Mouse (Mus musculus) stomach, embryonic 16.5 days (tissue): ENCODE results near the gene Mdm4. TPM values are rescaled to one million over a fixed set of nuclear protein-coding genes. Genes with fewer than 3 reads are reported as not detected.
A peak's percentile ranks its signal among the peaks of the same experiment; 100 is the strongest.

Experiments
- ATAC-seq: fragments of 200-750 bp; cut with Nextera tagmentation; 2 replicates; pipeline ENCODE4 v1.8.0; 2017; ENCODE audit warnings: moderate number of reproducible peaks, moderate TSS enrichment; ENCODE audit not compliant: insufficient read depth, low FRiP score
- H3K27ac ChIP-seq: fragments of 300-500 bp; sonication (generic); 2 replicates; pipeline ENCODE4 v1.5.1; 2014; ENCODE audit warnings: low read length
- H3K27me3 ChIP-seq: fragments of 300-500 bp; sonication (generic); 2 replicates; pipeline ENCODE4 v1.6.1; 2014; ENCODE audit warnings: low read length, control low read depth, mixed read lengths; ENCODE audit not compliant: control insufficient read depth, insufficient read depth
- H3K36me3 ChIP-seq: fragments of 300-500 bp; sonication (generic); 2 replicates; pipeline ENCODE4 v1.6.1; 2014; ENCODE audit warnings: low read length; ENCODE audit not compliant: control insufficient read depth, insufficient read depth
- H3K4me1 ChIP-seq: fragments of 300-500 bp; sonication (generic); 2 replicates; pipeline ENCODE4 v1.6.1; 2014; ENCODE audit warnings: low read length, control low read depth, mixed read lengths; ENCODE audit not compliant: control insufficient read depth, insufficient read depth
- H3K4me2 ChIP-seq: fragments of 300-500 bp; sonication (generic); 2 replicates; pipeline ENCODE4 v1.6.1; 2014; ENCODE audit warnings: low read depth, low read length, mixed read lengths
- H3K4me3 ChIP-seq: fragments of 300-500 bp; sonication (generic); replicated peaks from 2 replicates; pipeline ENCODE4 v1.5.1; 2014; ENCODE audit warnings: mild to moderate bottlenecking, low read length
- H3K9ac ChIP-seq: fragments of 300-500 bp; sonication (generic); 2 replicates; pipeline ENCODE4 v1.6.1; 2014; ENCODE audit warnings: low read length
- H3K9me3 ChIP-seq: fragments of 300-500 bp; sonication (generic); replicated peaks from 2 replicates; pipeline ENCODE4 v1.6.1; 2016; ENCODE audit warnings: low read length, control low read depth; ENCODE audit not compliant: control insufficient read depth
- WGBS: fragments of 180-500 bp; shearing (Covaris S2); extraction: QIAGEN DNeasy Blood & Tissue Kit; methylation state at CpG from one replicate; pipeline ENCODE4 v1.1.7; 2014; 5-methylcytosine and 5-hydroxymethylcytosine counted together
- polyA plus RNA-seq: library from polyadenylated mRNA; unstranded; fragments of >200 nt; fragmentation: Nextera tagmentation; extraction: Ambion mirVana; gene quantifications from 2 replicates; pipeline ENCODE4 v1.2.1, GENCODE M21; 2015

Mdm4 gene
- polyA plus RNA-seq: 32.1 and 33.7 TPM in 2 replicates

DNA sequence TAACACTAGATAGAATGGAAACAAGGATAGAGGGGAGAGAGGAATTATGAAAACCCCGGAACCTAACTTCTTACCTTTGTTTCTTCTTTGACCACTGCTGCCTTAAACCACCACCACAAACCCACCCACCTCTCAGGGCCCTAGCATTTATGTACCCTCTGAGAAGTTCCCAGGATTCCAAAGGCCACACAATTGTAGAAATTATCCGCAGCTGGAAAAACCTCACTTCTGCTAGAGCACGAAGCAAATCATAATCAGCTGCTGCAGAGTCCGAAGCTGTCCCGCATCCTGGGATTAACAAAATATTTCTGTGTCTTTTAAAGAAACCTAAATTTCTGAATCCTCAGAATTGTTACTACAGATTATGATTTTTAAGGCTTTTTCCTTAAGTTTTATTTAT lies at the start of gene Mdm4:
TSS of gene Mdm4 (minus strand) at position 101 of the 400 bp plus-strand sequence.
- no peaks in the 10 kb centered on the region for H3K27me3 ChIP-seq
- H3K36me3 ChIP-seq: no peaks in the 10 kb centered on the region
- no peaks in the 10 kb centered on the region for H3K9me3 ChIP-seq
- H3K4me2 ChIP-seq: no peak within 1 kb of the TSS
- ATAC-seq: no peak
- 97% methylated on average over 5 of the region's 5 CpGs for WGBS
- H3K4me3 ChIP-seq: no peak within 1 kb of the TSS
- H3K27ac ChIP-seq: no peak within 1 kb of the TSS
- H3K4me1 ChIP-seq: peaks cover 9% of the 10 kb centered on the region
- H3K9ac ChIP-seq: no peak within 1 kb of the TSS

DNA sequence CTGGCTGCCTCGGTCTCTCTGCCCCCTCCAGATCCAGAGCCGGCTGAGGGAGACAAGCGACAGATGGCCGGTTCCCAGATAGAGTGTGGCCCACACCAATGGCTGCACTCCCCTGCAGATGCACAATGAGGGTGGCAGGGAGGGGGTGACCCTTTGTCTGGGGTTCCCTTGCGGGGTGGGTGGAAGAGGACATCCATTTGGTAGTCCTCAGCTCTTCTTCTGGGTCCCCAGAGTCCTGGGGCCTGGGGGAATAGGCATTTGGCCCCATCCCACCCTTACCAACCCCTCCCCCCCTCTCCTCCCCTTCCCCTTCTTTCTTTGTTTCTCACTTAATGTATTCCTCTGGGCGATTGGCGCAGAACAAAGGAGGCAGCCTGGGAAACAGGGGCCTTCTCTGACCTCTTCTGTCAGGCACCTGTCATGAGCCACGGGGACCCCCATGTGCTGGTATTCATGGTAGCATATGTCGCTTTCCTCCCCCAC lies 49.8 kb upstream of the Mdm4 start:
- no peaks in the 10 kb centered on the region for H3K9me3 ChIP-seq
- no peaks in the 10 kb centered on the region for H3K27me3 ChIP-seq
- WGBS: 67% methylated on average over 9 of the region's 9 CpGs
- H3K4me2 ChIP-seq: no peak overlapping the region
- H3K9ac ChIP-seq: no peak overlapping the region
- H3K4me3 ChIP-seq: no peak overlapping the region
- no peaks in the 10 kb centered on the region for H3K36me3 ChIP-seq
- ATAC-seq: no peak
- no peak overlapping the region for H3K27ac ChIP-seq
- H3K4me1 ChIP-seq: peaks cover 29% of the 10 kb centered on the region

DNA sequence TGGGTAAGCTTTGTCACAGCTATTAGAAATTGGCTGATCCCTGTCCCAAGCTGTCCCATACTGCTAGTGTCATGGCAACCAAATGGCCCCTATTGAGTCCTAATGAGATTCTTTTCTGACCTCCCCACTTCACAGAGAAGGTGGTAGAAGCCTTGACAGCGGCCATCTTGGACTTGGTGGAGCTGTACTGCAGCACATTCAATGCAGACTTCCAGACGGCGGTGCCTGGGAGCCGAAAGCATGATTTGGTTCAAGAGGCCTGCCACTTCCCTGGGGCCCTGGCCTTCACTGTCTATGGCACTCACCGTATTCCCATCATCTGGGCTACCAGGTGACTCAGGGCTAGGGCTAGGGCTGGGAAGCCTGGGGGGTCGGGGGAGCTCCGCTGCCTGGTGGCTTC lies 49.1 kb upstream of the Mdm4 start:
- H3K4me3 ChIP-seq: no peak overlapping the region
- H3K27me3 ChIP-seq: no peaks in the 10 kb centered on the region
- H3K9me3 ChIP-seq: no peaks in the 10 kb centered on the region
- no peak overlapping the region for H3K9ac ChIP-seq
- peaks cover 29% of the 10 kb centered on the region for H3K4me1 ChIP-seq
- no peak overlapping the region for H3K27ac ChIP-seq
- H3K36me3 ChIP-seq: no peaks in the 10 kb centered on the region
- H3K4me2 ChIP-seq: no peak overlapping the region
- ATAC-seq: no peak
- WGBS: 91% methylated on average over 7 of the region's 7 CpGs

DNA sequence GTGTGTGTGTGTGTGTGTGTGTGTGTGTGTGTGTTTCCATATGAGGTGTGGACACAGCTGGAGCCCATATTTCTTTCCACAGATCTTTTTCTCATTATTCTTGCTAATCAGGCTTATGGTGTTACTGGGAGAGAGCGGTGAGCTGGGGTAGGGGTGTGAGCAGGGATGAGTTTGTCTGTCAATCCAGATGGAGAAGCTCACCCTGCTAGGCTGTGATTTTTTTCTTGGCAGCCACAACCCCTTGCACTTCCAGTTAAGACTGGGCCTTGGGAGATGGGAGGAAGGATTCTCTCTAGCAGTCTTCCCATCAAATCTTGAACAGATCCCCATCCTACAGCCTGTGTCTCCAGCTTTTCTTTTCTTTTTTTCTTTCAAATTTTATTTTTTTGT lies 48.0 kb upstream of the Mdm4 start:
- H3K27ac ChIP-seq: peak overlapping the region; percentile 93

DNA sequence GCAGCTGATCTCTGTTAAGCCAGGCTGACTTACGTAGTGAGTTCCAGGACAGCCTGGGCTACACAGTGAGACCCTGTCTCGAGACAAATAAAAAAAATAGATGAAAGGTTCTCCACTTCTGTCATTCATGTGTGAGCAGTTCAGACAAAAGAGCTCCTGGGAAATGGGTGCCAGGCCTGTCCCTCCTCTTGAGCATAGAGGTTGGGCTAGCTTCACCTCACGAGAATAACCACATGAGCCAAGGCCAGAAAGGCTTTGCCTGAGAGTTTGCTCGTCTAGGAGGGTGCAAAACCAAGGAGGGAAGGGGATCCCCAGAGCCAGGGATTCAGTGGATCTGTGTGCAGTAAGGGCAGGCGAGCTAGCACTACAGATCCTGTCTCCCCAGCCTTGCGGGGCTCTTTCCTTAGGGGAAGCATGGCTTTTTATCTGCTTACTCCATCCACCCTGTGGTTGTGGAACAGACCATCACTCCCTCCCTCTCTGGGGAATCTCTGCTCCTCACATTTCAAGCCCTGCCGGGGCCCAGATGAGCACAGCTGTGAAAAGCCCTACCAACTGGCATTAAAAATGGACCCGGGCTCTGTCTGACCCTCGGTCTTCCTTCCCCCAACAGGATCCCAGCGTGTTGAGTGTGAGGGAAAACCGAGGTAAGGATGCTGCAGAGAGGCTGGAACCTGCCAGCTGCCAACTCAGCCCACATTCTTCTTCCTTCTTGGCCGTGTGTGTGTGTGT lies 47.4 kb upstream of the Mdm4 start:
- Histone ChIP-seq H3K4me1 (peaks cover 21% of the 10 kb centered on the region), H3K27ac (peak overlapping the region; percentile 93), H3K4me2 (peak overlapping the region; percentile 14; the same call in 1 of the 2 replicates), H3K36me3 (no peaks in the 10 kb centered on the region), H3K4me3 (no peak overlapping the region), H3K9ac (peak overlapping the region; percentile 49; the same call in 1 of the 2 replicates), H3K9me3 (no peaks in the 10 kb centered on the region), H3K27me3 (no peaks in the 10 kb centered on the region)
- ATAC-seq: peak; percentile 37
- 56% methylated on average over 12 of the region's 12 CpGs for WGBS

More for the DNA sequence above, 48.0 kb upstream of the Mdm4 start:
- Histone ChIP-seq H3K4me2 (no peak overlapping the region), H3K4me1 (peaks cover 19% of the 10 kb centered on the region), H3K36me3 (no peaks in the 10 kb centered on the region), H3K9me3 (no peaks in the 10 kb centered on the region), H3K27me3 (no peaks in the 10 kb centered on the region), H3K9ac (no peak overlapping the region), H3K4me3 (no peak overlapping the region)
- 36% methylated on average over 1 of the region's 1 CpGs for WGBS
- peak; percentile 41 for ATAC-seq

DNA sequence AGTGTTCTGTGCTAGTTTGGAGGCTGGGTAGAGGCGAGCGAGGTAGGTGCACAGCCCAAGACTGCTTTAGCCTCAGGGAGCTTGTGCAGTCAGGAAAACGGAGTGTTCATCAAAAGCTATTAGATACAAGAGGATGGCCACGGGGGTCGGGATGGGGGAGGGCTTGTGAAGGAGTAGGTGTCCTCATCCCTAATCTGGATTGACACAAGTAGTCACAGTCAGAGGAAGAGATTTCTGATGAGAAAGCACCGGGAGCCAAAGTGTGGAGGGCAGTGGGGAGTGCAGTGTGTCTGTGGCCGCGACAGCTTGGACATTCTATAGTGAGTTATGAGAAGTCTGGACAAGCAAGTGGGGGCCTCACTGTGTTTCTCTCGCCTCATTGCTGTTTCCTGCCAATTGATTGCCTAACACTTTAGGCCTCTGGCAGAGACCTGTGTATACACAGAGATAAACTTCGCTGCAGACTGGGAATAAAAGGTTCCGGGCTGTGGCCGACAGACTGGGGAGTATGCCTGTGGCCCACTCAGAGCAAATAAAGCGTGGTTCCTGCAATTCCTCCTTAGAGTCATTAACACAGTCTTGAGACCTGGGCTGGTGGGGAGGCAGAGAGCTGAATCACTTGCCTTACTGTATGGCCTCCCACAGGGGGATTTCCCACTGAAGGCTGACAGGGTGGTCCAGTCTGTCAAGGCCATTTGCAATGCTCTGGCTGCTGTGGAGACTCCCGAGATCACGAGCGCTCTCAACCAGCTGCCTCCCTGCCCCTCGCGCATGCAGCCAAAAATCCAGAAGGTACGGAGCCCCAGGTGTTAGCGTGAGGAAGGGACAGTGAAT lies 46.5 kb upstream of the Mdm4 start:
- H3K4me1 ChIP-seq: peaks cover 22% of the 10 kb centered on the region
- H3K9me3 ChIP-seq: no peaks in the 10 kb centered on the region
- no peaks in the 10 kb centered on the region for H3K36me3 ChIP-seq
- 28% methylated on average over 20 of the region's 20 CpGs for WGBS
- ATAC-seq: peak; percentile 86
- H3K4me3 ChIP-seq: no peak overlapping the region
- peak overlapping the region; percentile 49; the same call in 1 of the 2 replicates for H3K9ac ChIP-seq
- 0 out of 2 replicates have a peak overlapping the region, but pooled peaks have one; percentile 14 for H3K4me2 ChIP-seq
- no peaks in the 10 kb centered on the region for H3K27me3 ChIP-seq
- H3K27ac ChIP-seq: peak overlapping the region; percentile 93

DNA sequence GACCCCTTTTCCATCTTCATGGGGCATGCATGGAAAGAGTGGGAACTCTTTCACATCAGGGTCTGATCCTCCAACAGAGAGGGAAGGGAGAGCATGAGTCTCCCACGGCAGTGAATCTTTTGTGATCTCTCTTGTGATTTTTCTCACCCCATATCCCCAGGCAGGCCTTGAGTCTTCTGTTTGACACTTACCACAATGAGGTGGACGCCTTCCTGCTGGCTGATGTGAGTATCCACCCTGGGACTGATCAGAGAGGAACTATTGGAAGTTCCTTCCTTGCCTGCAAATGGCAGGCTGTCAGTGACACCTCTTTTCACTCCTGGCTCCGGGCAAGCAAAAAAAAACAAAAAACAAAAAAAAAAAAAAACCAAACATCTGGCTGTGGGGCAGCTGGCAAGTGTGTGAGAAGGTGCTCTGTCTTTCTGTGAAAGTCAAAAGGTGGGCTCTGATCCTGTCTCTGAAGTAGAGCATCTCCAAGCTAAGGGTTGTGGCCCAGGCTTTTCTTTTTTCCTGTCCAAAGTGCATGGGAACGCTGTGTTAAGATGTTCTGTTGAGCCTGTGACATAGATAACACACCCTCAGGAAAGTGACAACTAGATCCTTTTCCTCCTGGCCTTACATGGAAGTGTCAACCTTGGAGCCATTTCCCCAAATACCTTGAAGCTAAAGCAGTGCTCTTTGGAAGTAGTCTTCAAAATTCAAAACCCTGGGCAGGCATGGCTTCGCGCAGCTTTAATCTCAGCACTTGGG lies 45.5 kb upstream of the Mdm4 start:
- no peak for ATAC-seq
- H3K9me3 ChIP-seq: no peaks in the 10 kb centered on the region
- H3K4me2 ChIP-seq: no peak overlapping the region
- H3K27ac ChIP-seq: peak overlapping the region; percentile 93
- H3K27me3 ChIP-seq: no peaks in the 10 kb centered on the region
- no peaks in the 10 kb centered on the region for H3K36me3 ChIP-seq
- H3K4me1 ChIP-seq: peaks cover 30% of the 10 kb centered on the region
- H3K9ac ChIP-seq: no peak overlapping the region
- WGBS: 76% methylated on average over 6 of the region's 6 CpGs
- H3K4me3 ChIP-seq: no peak overlapping the region

DNA sequence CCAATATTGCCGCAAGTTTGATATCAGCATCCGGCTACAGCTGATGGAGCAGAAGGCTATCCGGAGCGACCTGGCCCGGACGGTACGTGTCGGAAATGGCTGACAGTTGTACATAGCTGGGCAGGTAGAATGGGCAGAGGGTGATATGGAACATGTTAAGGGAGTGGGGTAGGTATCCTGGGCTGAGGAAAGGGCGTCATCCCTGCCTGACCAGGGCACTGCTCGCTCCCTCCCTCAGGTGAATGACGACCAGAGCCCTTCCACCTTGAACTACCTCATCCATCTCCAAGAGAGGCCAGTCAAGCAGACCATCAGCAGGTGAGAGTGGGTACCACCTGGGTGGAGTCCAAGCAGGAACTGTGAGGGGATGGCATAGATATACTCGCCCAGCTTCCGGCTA lies 44.2 kb upstream of the Mdm4 start:
- H3K4me3 ChIP-seq: no peak overlapping the region
- H3K4me2 ChIP-seq: no peak overlapping the region
- no peak for ATAC-seq
- H3K4me1 ChIP-seq: peaks cover 41% of the 10 kb centered on the region
- no peaks in the 10 kb centered on the region for H3K36me3 ChIP-seq
- whole genome bisulfite sequencing: 93% methylated on average over 13 of the region's 13 CpGs
- no peak overlapping the region for H3K9ac ChIP-seq
- H3K27me3 ChIP-seq: no peaks in the 10 kb centered on the region
- 0 out of 2 replicates have a peak overlapping the region, but pooled peaks have one; percentile 3 for H3K27ac ChIP-seq
- no peaks in the 10 kb centered on the region for H3K9me3 ChIP-seq
